ENCODE assay signal across 26 mouse cellular contexts in genomic region chrX:15065700-15066099, GRCm38 (mm10).
"Had no signal": no experiment of that assay in that cellular context is flagged by ENCODE, and none has a peak within 500 bp of the region (broad histone marks: within the 10 kb centered on the region; RNA-seq: fewer than 3 reads in every experiment).

No protein-coding gene starts in this region.

- H3K27ac ChIP-seq: heart, embryonic 10.5 days; hindbrain, embryonic 10.5 days; hindbrain, embryonic 12.5 days; hindbrain, embryonic 14.5 days; intestine, embryonic 15.5 days; layer of hippocampus, adult 2 months; left cerebral cortex, adult 2 months; limb, embryonic 10.5 days; limb, embryonic 12.5 days; liver, embryonic 13.5 days; liver, embryonic 15.5 days had no signal

- DNase-seq: gastrocnemius, postnatal 14 days; gastrocnemius, postnatal 36 days; heart, adult 18-20 months; heart, postnatal 10 days; heart, postnatal 4 days; kidney, adult 18-20 months; kidney, adult 8-10 months; kidney, postnatal 10 days; kidney, postnatal 25 days; kidney, postnatal 4 days; liver; liver, embryonic 13.5 days had no signal

- ATAC-seq: hindbrain, embryonic 16.5 days; inflammation-experienced regulatory T-cells, adult 6 months; intestine, embryonic 15.5 days; intestine, postnatal 0 days had no signal

- H3K4me3 ChIP-seq: heart, embryonic 10.5 days; heart, embryonic 12.5 days; hindbrain, embryonic 10.5 days; hindbrain, embryonic 12.5 days; intestine, embryonic 15.5 days; layer of hippocampus, adult 2 months; left cerebral cortex, adult 2 months; limb, embryonic 10.5 days; limb, embryonic 12.5 days; liver, embryonic 13.5 days; liver, embryonic 15.5 days had no signal
